Mouse (Mus musculus) left cerebral cortex, adult 2 months (tissue): ENCODE measurements around the gene Atp6v0e2. TPM values are rescaled to one million over a fixed set of nuclear protein-coding genes. Genes with fewer than 3 reads are reported as not detected.

ENCODE experiments used
- DNase-seq, 2 experiments: peaks; one replicate each; pipeline ENCODE4 v3.0.0; 2021 to 2022; ENCODE audit warnings: low spot score in 2 of 2, mixed read lengths in 1 of 2; ENCODE audit errors: extremely low spot score in 1 of 2
- H3K27ac ChIP-seq: fragments of 200-600 bp; 2 replicates; pipeline ENCODE4 v1.8.1; 2022
- H3K4me3 ChIP-seq: fragments of 200-600 bp; 2 replicates; pipeline ENCODE4 v1.8.1; 2022
- CTCF ChIP-seq: fragments of 200-600 bp; IDR thresholded peaks from 2 replicates; pipeline ENCODE4 v1.8.1; 2022; ENCODE audit warnings: antibody characterized with exemption, mild to moderate bottlenecking, moderate library complexity
- intact Hi-C: fragments of 180-260 bp; cut with DNase I; formaldehyde crosslinking; loops from one replicate; pipeline ENCODE4 v1.15.1; 2025
- total RNA-seq, 2 experiments: library from RNA; stranded (reverse); gene quantifications; 2 replicates each; pipeline ENCODE4 v1.2.3; 2021

The Atp6v0e2 gene
- total RNA-seq, 2 experiments from 2014 or later: 411 to 422 TPM

- TF ChIP-seq CTCF: no peak
- H3K27ac ChIP-seq: no peak overlapping the region
- no peak overlapping the region for H3K4me3 ChIP-seq
- DNase-seq: no peak
- intact Hi-C loops: no loop called here
These were observed 9.5 kb upstream of the Atp6v0e2 start for GRCm38 (mm10) chr6:48527901-48528300.

GRCm38 (mm10) chr6:48529261-48529660 is 8.2 kb upstream of the Atp6v0e2 start:
- no peak for DNase-seq
- no peak overlapping the region for H3K4me3 ChIP-seq
- intact Hi-C loops: no loop called here
- no peak for TF ChIP-seq CTCF
- H3K27ac ChIP-seq: no peak overlapping the region

GRCm38 (mm10) chr6:48529871-48530440 is 7.5 kb upstream of the Atp6v0e2 start:
- Histone ChIP-seq H3K27ac (no peak overlapping the region), H3K4me3 (no peak overlapping the region)
- intact Hi-C loops: no loop called here
- no peak for TF ChIP-seq CTCF
- no peak for DNase-seq

GRCm38 (mm10) chr6:48530862-48531261 is 6.6 kb upstream of the Atp6v0e2 start:
- Histone ChIP-seq H3K27ac (no peak overlapping the region), H3K4me3 (no peak overlapping the region)
- intact Hi-C loops: no loop called here
- no peak for TF ChIP-seq CTCF
- DNase-seq: no peak

- no peak overlapping the region for H3K27ac ChIP-seq
- no peak for DNase-seq
- no peak overlapping the region for H3K4me3 ChIP-seq
- TF ChIP-seq CTCF: no peak
- intact Hi-C loops: no loop called here
These were observed 3.9 kb upstream of the Atp6v0e2 start for GRCm38 (mm10) chr6:48533475-48533874.

GRCm38 (mm10) chr6:48534913-48535312 is 2.5 kb upstream of the Atp6v0e2 start:
- intact Hi-C loops: loop anchor here (5.0 kb wide), 2 partner anchors 88 to 138 kb away; partner anchors contain the start of genes Krba1, Sspo and Zfp467
- no peak for DNase-seq
- H3K4me3 ChIP-seq: no peak overlapping the region
- H3K27ac ChIP-seq: no peak overlapping the region
- no peak for TF ChIP-seq CTCF

- Histone ChIP-seq H3K27ac (no peak overlapping the region), H3K4me3 (no peak overlapping the region)
- intact Hi-C loops: loop anchor here (5.0 kb wide), 2 partner anchors 89 to 139 kb away; partner anchors contain the start of genes Krba1, Sspo and Zfp467
- DNase-seq: no peak
- no peak for TF ChIP-seq CTCF
These were observed 1.3 kb upstream of the Atp6v0e2 start for GRCm38 (mm10) chr6:48536091-48536490.

- TF ChIP-seq CTCF: peak; percentile 75
- DNase-seq: peak; percentile 67 to 80
- peak overlapping the region; percentile 73 for H3K4me3 ChIP-seq
- intact Hi-C loops: loop anchor here (5.0 kb wide), 2 partner anchors 92 to 142 kb away; partner anchors contain the start of genes Krba1, Sspo and Zfp467
- peak overlapping the region; percentile 97 for H3K27ac ChIP-seq
These were observed 1.7 kb downstream of the Atp6v0e2 start for GRCm38 (mm10) chr6:48538841-48539737.

GRCm38 (mm10) chr6:48539860-48540259 is 2.4 kb downstream of the Atp6v0e2 start:
- no peak for TF ChIP-seq CTCF
- Histone ChIP-seq H3K4me3 (0 out of 2 replicates have a peak overlapping the region, but pooled peaks have one; percentile 17), H3K27ac (no peak overlapping the region; the same call in 1 of the 2 replicates)
- no peak for DNase-seq
- intact Hi-C loops: loop anchor here (5.0 kb wide), 3 partner anchors 93 to 143 kb away; partner anchors contain the start of genes Krba1, Sspo and Zfp467

- H3K4me3 ChIP-seq: no peak overlapping the region
- no peak for DNase-seq
- intact Hi-C loops: loop anchor here (5.0 kb wide), 1 partner anchor 102 kb away; no protein-coding TSS in a partner anchor
These were observed 3.3 kb downstream of the Atp6v0e2 start for GRCm38 (mm10) chr6:48540721-48541120.

GRCm38 (mm10) chr6:48541560-48542450 is 4.4 kb downstream of the Atp6v0e2 start:
- DNase-seq: no peak
- TF ChIP-seq CTCF: no peak
- Histone ChIP-seq H3K27ac (no peak overlapping the region), H3K4me3 (no peak overlapping the region)
- intact Hi-C loops: loop anchor here (5.0 kb wide), 1 partner anchor 100 kb away; no protein-coding TSS in a partner anchor

More at GRCm38 (mm10) chr6:48540721-48541120, 3.3 kb downstream of the Atp6v0e2 start:
- H3K27ac ChIP-seq: no peak overlapping the region
- TF ChIP-seq CTCF: no peak
